Mouse (Mus musculus): ENCODE results near the gene Selenon.
"Not testable (repeated sequence)": the region's sequence is repeated elsewhere in the genome, so short reads cannot be mapped to it uniquely, and the experiment has no call there.

Gene Selenon

DNA sequence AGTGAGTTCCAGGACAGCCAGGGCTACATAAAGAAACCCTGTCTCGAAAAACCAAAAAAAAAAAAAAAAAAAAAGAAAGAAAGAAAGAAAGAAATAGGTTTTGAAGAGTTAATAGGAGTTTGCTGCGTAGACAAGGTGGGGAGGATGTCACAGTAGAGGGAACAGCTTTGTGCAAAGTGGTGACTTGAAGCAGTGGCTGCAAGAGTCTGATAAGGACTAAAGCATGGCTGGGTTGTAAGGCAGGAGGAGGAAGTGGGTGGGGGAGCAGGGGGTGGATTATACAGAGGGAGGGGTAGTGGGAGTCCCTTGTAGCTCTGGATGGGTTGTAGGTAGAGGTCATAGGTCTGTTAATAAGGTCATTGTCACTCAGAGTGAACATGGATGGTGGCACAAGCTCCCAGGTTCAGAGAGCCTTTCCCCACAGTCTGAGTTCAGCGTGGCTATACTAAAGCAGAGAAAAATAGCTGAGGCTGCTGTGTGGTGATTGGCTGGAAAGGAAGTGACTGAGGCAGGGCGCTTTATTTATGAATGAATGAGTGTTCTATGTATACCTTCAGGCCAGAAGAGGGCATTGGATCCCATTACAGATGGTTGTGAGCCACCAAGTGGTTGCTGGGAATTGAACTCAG lies 45.9 kb downstream of the Selenon start:
- DNase-seq (ENCODE audit: low read depth), result no peak

DNA sequence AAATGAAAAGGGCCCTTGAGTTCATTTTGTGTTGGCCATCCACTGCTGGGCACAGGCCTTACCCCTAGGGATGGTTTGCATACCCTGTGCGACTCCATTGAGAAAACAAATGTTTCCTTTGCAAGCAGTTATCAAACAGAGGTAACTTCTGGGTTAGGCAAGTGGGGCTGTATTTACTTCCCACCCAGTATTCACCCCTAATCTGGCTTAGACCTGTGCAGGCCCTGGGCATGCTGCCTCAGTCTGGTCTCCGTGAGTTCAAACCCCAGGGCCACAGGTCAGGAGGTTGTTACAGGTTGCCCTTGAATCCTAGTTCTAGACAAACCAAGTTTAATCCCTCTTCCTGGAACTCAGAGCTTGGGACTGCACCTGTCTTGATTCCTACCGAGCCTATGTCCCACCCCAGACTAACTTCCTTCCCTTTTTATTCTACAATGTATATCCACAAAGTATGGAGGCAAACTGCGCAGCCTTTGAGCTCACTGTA lies 46.6 kb downstream of the Selenon start:
- no peak for DNase-seq (ENCODE audit: low read depth)

GRCm38 (mm10) chr4:134503686-134504357 lies 48.1 kb downstream of the Selenon start:
- no peak for DNase-seq (ENCODE audit: low read depth)

DNA sequence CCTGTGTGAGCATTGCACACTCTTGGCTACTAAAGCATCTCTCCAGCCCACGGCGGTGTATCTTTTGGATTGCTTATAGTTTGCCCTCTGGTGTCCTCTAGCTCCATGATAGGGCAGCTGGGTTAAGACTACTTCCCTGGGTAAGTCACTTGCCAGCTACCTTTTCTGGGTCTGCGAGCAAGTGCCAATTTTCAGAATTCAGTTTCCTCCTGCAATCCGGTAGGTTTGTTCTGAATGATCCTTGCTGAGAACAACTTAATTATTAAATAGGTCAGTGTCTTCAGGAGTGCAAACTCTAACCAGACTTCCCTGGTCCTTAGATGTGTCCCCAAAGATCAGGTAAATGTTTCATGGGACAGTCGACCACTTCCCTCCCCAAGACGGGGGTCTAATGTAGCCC lies 50.9 kb downstream of the Selenon start:
- DNase-seq (ENCODE audit: low read depth), result no peak

DNA sequence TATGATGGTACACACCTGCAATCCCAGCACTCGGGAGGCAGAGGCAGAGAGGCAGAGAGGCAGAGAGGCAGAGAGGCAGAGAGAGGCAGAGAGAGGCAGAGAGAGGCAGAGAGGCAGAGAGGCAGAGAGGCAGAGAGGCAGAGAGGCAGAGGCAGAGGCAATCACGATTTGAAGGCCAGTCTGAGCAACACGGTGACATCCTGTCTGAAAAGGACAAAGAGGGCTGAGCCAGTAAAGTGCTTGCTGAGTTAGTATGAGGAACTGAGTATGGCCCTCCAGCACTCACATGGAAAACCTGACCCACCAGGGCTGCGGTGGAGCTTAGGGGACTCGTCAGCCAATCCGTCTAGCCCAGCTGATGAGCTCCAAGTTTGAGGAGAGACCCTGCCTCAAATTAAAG lies 53.0 kb downstream of the Selenon start:
- DNase-seq (ENCODE audit: low read depth), result not testable (repeated sequence)

GRCm38 (mm10) chr4:134497986-134498731 lies 53.8 kb downstream of the Selenon start:
- no peak for DNase-seq (ENCODE audit: low read depth)

DNA sequence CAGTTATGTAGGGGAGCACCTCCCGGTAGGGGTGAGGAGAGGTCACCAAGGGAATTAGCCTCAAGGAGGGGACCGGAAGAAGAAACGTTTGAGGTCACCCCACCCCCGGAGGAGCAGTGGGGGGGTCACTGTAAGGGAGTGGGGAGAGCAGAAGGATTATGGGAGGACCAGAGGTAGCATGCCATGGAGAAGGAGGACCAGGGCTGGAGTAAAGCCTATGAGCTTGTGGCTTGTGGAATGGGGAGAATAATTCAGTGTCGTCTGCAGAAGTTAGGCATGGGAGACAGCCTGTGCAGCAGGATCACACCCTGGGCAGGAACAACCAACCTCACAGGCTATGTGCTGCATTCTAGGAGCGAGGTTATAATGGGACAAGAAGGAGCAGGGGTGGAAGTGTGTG lies 54.7 kb downstream of the Selenon start:
- no peak for DNase-seq (ENCODE audit: low read depth)

DNA sequence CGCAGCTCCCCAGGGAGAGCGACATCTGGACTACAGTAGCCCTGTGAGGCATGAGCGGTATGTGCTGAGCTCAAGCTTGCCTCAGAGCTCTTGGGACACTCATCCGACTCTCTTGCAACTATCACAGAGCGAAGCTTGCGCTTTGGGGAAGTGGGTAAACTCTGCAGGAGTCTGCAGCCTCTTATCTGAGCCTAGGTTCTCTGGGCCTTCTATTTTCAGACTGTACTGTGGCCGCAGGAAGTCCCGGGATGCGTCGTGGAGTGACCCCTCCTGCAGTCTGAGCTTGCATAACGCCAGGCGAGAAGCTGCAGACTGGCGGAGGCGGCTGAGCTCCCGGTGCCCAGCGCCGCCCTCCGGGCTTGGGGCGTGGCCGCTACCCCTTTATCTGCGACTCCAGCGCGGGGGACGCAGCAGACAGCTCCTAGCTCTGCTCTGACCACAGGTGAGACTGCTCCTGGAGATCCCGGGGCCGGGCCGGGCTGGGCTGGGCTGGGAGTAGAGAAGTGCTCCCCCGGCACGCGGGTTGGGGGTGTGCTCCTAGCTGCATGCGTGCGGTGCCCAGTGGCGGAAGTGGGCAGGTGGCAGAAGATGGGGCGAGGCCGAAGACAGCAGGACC lies 55.3 kb downstream of the Selenon start, which contains the start of gene Paqr7:
TSS of gene Paqr7 (plus strand) at position 103 of the 616 bp plus-strand sequence.
- peak; percentile 63 for DNase-seq (ENCODE audit: low read depth)

DNA sequence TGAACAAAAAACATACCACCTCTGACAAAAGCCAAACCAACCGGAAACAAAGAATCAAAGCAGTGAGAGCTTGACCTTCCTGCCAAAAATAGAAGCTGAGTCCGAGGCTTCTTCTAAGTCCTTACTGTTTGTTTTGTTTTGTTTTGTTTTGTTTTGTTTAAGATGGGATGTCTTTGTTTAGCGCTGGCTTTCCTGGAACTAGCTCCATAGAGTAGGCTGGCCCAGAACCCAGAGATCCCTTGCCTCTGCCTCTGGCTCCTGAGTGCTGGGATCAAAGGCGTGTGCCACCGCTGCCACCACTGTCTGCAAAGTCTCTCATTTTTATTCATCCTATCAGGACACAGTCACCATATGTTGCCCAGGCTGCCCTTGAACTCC lies 56.4 kb downstream of the Selenon start:
- no peak for DNase-seq (ENCODE audit: low read depth)

- peak; percentile 95 for DNase-seq (ENCODE audit: low read depth)
Measured at GRCm38 (mm10) chr4:134494780-134495545, 57.0 kb downstream of the Selenon start.

DNA sequence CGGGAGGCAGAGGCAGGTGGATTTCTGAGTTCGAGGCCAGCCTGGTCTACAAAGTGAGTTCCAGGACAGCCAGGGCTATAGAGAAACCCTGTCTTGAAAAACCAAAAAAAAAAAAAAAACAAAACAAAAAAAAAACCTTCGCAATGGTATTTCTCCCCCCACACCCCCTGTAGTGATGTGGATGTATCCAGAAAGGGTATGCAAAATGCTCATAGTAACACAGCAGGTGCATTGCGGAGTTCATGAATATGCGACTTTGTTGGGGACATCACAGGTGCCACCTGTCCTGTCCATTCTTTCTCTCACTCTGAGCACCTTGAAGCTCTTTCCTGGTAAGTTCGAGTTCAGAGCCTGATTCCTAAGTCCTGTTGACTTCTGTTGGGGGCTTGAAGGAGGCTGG lies 57.8 kb downstream of the Selenon start:
- DNase-seq (ENCODE audit: low read depth), result peak; percentile 43

DNA sequence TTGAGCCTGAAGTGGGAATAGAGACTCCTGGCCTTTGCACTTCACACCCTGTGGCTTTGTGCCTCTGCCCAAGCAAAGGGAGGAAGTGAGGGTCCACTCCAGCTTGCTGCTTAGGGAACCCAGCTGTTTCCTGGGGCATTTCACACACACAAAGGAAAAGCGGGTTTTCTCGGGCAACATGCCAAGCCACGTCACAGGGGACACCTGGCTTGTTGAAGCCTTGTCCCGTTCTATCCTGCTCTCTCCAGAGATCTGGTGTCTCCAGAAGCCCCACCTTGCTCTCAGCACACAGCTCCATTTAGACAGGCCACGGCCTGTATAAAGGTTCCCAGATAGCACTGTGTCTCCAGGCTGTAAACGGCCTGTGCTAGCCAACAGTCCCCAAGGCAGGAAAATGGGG lies 60.2 kb downstream of the Selenon start:
- no peak for DNase-seq (ENCODE audit: low read depth)

DNA sequence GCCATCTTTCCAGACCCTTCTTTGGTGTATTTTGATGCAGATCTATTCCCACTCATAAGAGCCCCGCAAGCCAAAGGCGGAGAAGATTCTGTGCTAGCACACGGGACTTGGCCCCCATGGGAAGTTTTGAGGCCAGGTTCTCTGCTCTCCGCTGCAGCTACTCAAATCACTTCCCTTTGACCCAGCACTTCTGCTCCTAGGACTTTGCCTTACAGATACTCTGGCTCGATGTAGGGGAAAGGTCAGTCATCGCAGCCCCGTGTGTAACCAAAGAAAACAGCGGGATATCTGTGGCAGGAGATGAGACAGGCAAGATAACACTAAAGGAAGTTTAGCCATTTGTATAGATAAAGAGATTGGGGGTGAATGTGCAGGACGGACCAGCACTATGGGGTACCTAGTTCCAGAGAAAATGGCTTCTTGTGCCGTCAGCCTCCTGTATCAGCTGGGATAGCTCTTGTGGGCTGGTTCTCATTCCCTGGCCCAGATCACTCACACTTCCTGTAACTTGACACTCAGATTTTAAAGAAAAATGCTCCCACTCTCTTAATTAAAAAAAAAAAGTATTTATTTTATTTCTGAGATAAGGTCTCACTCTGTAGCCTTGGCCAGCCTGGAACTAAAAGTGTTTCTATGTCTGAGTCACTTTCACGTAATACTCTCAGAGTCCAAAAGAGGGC lies 61.8 kb downstream of the Selenon start:
- DNase-seq (ENCODE audit: low read depth), result no peak

GRCm38 (mm10) chr4:134488211-134488610 lies 63.8 kb downstream of the Selenon start:
- no peak for DNase-seq (ENCODE audit: low read depth)

Measured in naive thymus-derived CD4-positive, alpha-beta T cell, adult 2 months (primary cell).